Mouse (Mus musculus) kidney, postnatal 0 days (tissue): ENCODE measurements around the gene Arhgap31. TPM values are rescaled to one million over a fixed set of nuclear protein-coding genes. Genes with fewer than 3 reads are reported as not detected.

Source experiments
- ATAC-seq: fragments of 200-750 bp; cut with Nextera tagmentation; replicated peaks from 2 replicates; pipeline ENCODE4 v1.8.0; 2017; ENCODE audit warnings: low read depth, moderate number of reproducible peaks, moderate TSS enrichment, moderate library complexity; ENCODE audit not compliant: low FRiP score
- DNase-seq: peaks from one replicate; pipeline ENCODE4 v3.0.0-alpha.2; 2016; ENCODE audit warnings: low spot score
- H3K27ac ChIP-seq: fragments of 300-500 bp; sonication (generic); 2 replicates; pipeline ENCODE4 v1.5.1; 2014; ENCODE audit warnings: mild to moderate bottlenecking
- H3K27me3 ChIP-seq: fragments of 300-500 bp; sonication (generic); 2 replicates; pipeline ENCODE4 v1.6.1; 2014; ENCODE audit warnings: low read length, mixed read lengths; ENCODE audit not compliant: insufficient read depth
- H3K36me3 ChIP-seq: fragments of 300-500 bp; sonication (generic); 2 replicates; pipeline ENCODE4 v1.6.1; 2014; ENCODE audit warnings: low read length, mixed read lengths; ENCODE audit not compliant: insufficient read depth
- H3K4me1 ChIP-seq: fragments of 300-500 bp; sonication (generic); replicated peaks from 2 replicates; pipeline ENCODE4 v1.6.1; 2014; ENCODE audit warnings: antibody characterized with exemption, low read length, mixed read lengths; ENCODE audit not compliant: insufficient read depth
- H3K4me2 ChIP-seq: fragments of 300-500 bp; sonication (generic); 2 replicates; pipeline ENCODE4 v1.6.1; 2014; ENCODE audit warnings: mild to moderate bottlenecking, low read length, moderate library complexity, mixed read lengths
- H3K4me3 ChIP-seq: fragments of 300-500 bp; sonication (generic); replicated peaks from 2 replicates; pipeline ENCODE4 v1.5.1; 2014; ENCODE audit warnings: low read depth, low read length
- H3K9ac ChIP-seq: fragments of 300-500 bp; sonication (generic); 2 replicates; pipeline ENCODE4 v1.6.1; 2014; ENCODE audit warnings: low read depth, low read length
- H3K9me3 ChIP-seq: fragments of 300-500 bp; sonication (generic); replicated peaks from 2 replicates; pipeline ENCODE4 v1.6.1; 2016; ENCODE audit warnings: low read length, inconsistent platforms, mixed read lengths
- CTCF ChIP-seq: IDR thresholded peaks from 2 replicates; pipeline ENCODE4 v1.5.1; 2016; ENCODE audit warnings: antibody characterized with exemption, low read depth, mild to moderate bottlenecking, moderate library complexity
- WGBS: fragments of 180-500 bp; shearing (Covaris S2); extraction: QIAGEN DNeasy Blood & Tissue Kit; methylation state at CpG from one replicate; pipeline ENCODE4 v1.1.7; 2014; 5-methylcytosine and 5-hydroxymethylcytosine counted together
- polyA plus RNA-seq: library from polyadenylated mRNA; unstranded; fragments of >200 nt; fragmentation: Nextera tagmentation; extraction: Ambion mirVana; gene quantifications from 2 replicates; pipeline ENCODE4 v1.2.1, GENCODE M21; 2015

Gene Arhgap31
- polyA plus RNA-seq, 1 experiment from 2014 or later: 5.4 TPM

GRCm38 (mm10) chr16:38675600-38676335 is 37.3 kb downstream of the Arhgap31 start:
- Histone ChIP-seq H3K4me3 (no peak overlapping the region), H3K36me3 (no peaks in the 10 kb centered on the region), H3K27me3 (no peaks in the 10 kb centered on the region), H3K9ac (no peak overlapping the region), H3K27ac (no peak overlapping the region), H3K9me3 (no peaks in the 10 kb centered on the region), H3K4me2 (no peak overlapping the region), H3K4me1 (0 out of 2 replicates have a peak, but pooled peaks cover 10% of the 10 kb centered on the region)
- no peak for TF ChIP-seq CTCF
- DNase-seq (no peak), ATAC-seq (no peak)
- 83% methylated on average over 8 of the region's 9 CpGs for WGBS

- H3K27ac ChIP-seq: no peak overlapping the region
- no peak overlapping the region for H3K9ac ChIP-seq
- H3K9me3 ChIP-seq: no peaks in the 10 kb centered on the region
- H3K27me3 ChIP-seq: no peaks in the 10 kb centered on the region
- H3K4me1 ChIP-seq: 0 out of 2 replicates have a peak, but pooled peaks cover 10% of the 10 kb centered on the region
- H3K36me3 ChIP-seq: no peaks in the 10 kb centered on the region
- DNase-seq (no peak), ATAC-seq (no peak)
- no peak overlapping the region for H3K4me3 ChIP-seq
- H3K4me2 ChIP-seq: no peak overlapping the region
- WGBS: 82% methylated on average over 11 of the region's 11 CpGs
- no peak for TF ChIP-seq CTCF
Measured at GRCm38 (mm10) chr16:38674891-38675290, 38.2 kb downstream of the Arhgap31 start.

DNA sequence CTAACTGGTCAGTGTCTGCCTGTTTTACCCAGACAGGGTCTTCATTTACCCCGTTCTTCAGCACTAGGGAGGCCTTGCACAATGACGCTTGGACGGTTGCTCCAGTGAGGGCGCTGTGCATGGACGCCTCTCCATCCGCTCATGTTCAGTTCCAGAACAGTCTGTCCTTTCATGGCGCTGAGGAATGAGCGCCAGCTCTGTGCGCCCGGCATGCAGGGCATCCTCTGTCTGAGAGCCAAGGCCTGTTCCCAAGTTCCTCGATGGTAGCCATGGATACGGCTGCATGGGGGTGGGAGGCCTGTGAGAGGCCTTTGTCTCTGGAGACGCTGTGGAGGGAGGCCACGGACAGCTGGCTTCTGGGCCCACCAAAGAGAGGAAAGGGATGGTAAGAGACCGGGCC is 39.6 kb downstream of the Arhgap31 start:
- H3K36me3 ChIP-seq: no peaks in the 10 kb centered on the region
- no peak for TF ChIP-seq CTCF
- ATAC-seq: no peak
- no peaks in the 10 kb centered on the region for H3K27me3 ChIP-seq
- WGBS: 79% methylated on average over 15 of the region's 15 CpGs
- no peaks in the 10 kb centered on the region for H3K9me3 ChIP-seq
- DNase-seq: no peak
- H3K4me1 ChIP-seq: 0 out of 2 replicates have a peak, but pooled peaks cover 2% of the 10 kb centered on the region
- no peak overlapping the region for H3K4me3 ChIP-seq
- H3K27ac ChIP-seq: no peak overlapping the region
- H3K4me2 ChIP-seq: no peak overlapping the region
- no peak overlapping the region for H3K9ac ChIP-seq

DNA sequence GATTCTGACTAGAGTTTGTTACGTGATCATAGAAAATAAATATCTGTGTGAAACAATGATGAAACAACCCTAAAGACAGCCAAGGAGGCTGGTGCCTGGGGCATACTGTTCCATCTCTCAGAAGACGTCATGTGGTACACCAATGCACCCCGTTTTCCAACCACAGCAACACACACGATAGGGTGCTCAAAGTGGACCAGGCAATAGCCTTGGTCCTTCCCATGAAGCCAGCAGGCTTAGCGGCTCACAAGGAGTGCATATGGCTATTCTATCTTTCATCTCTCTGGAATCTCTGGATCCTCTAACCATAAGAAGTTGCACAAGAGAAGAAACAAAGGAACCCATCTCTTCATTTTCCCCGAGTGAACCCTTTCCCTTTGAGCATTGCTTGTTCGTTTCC is 40.1 kb downstream of the Arhgap31 start:
- Histone ChIP-seq H3K9ac (no peak overlapping the region), H3K4me1 (0 out of 2 replicates have a peak, but pooled peaks cover 2% of the 10 kb centered on the region), H3K4me3 (no peak overlapping the region), H3K27me3 (no peaks in the 10 kb centered on the region), H3K9me3 (no peaks in the 10 kb centered on the region), H3K36me3 (no peaks in the 10 kb centered on the region), H3K4me2 (no peak overlapping the region), H3K27ac (no peak overlapping the region)
- 94% methylated on average over 7 of the region's 7 CpGs for WGBS
- DNase-seq: no peak
- TF ChIP-seq CTCF: no peak
- no peak for ATAC-seq

DNA sequence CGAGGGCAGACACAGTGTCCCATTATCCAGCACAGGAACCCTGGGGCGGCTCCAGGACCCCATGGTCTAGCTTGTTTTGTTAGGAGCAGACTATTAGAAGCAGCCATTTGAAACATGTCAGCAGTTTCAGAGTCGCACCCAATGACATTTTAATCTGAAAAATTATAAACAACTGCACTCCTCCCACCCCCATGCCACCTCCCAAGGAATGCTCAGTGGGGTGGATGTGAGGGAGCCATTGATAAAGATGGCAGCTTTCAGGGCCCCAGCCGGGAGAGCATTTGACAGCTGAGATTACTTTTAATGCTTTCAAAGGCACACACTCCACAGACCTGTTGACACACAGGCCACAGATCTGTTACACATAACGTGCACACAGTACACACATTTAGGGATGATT is 40.7 kb downstream of the Arhgap31 start:
- no peak for DNase-seq
- 0 out of 2 replicates have a peak, but pooled peaks cover 2% of the 10 kb centered on the region for H3K4me1 ChIP-seq
- no peak overlapping the region for H3K4me2 ChIP-seq

DNA sequence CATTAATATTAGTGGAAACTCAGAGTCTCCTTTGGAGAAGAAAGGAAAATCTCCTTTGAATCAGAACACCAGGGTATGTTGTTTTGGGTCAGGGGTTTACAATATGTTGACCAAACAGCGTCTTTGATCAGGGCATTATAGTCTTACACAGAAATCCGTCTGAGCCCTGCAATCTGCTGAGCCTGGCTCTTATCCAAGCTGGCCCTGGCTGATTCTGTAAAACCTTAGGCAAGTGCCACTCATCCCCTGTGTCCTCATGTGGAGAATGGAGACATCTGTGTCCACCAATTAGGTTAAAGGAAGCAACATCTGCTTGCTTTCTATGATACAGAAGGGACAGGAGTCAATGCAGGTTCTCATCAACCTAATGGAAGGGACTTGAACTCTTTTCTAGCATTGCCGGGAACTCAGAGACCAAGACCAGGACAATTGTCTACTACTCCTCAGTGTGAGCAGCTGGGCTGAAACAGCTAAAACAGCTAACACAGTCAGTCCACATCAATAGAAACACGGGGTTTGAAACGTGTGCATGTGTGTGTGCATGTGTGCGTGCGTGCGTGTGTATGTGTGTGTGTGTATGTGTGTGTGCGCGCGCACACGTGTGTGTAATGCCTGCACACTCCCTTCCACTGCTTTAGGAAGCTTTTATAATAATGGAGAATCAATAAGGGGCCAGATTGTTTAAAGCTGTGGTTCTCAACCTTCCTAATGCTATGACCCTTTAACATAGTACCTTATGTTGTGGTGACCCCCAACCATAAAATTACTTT is 42.3 kb downstream of the Arhgap31 start:
- Histone ChIP-seq H3K4me2 (no peak overlapping the region), H3K36me3 (no peaks in the 10 kb centered on the region), H3K9me3 (no peaks in the 10 kb centered on the region), H3K27me3 (no peaks in the 10 kb centered on the region), H3K27ac (no peak overlapping the region), H3K4me1 (0 out of 2 replicates have a peak, but pooled peaks cover 2% of the 10 kb centered on the region), H3K4me3 (no peak overlapping the region), H3K9ac (no peak overlapping the region)
- ATAC-seq (no peak), DNase-seq (no peak)
- 87% methylated on average over 12 of the region's 12 CpGs for WGBS
- no peak for TF ChIP-seq CTCF

More for the DNA sequence above, 40.7 kb downstream of the Arhgap31 start:
- ATAC-seq: no peak
- no peak overlapping the region for H3K4me3 ChIP-seq
- TF ChIP-seq CTCF: no peak
- no peaks in the 10 kb centered on the region for H3K27me3 ChIP-seq
- no peak overlapping the region for H3K9ac ChIP-seq
- no peaks in the 10 kb centered on the region for H3K9me3 ChIP-seq
- H3K36me3 ChIP-seq: no peaks in the 10 kb centered on the region
- WGBS: 50% methylated on average over 5 of the region's 5 CpGs
- no peak overlapping the region for H3K27ac ChIP-seq
